Mouse (Mus musculus): ENCODE measurements at regions not wholly inside any gene's neighbourhood (a gene's known extent, or its start where the extent isn't known, plus 50 kb on each side); places are given as distances from the start of the nearest gene placed in this dataset.

- H3K4me3 ChIP-seq (ENCODE audit: control insufficient read depth, insufficient read depth, low read length): no peak overlapping the region
- WGBS: 91% methylated on average over 1 of the region's 1 CpGs
- H3K27ac ChIP-seq (ENCODE audit: control insufficient read depth, insufficient read depth, low read length): no peak overlapping the region
- H3K27me3 ChIP-seq (ENCODE audit: control insufficient read depth, insufficient read depth, low read length): no peaks in the 10 kb centered on the region
- DNase-seq: no peak
- no peaks in the 10 kb centered on the region for H3K36me3 ChIP-seq (ENCODE audit: control insufficient read depth, insufficient read depth, low read length)
- TF ChIP-seq POLR2A (IDR thresholded peaks at IDR 0.05; ENCODE audit: control insufficient read depth, extremely low read depth, insufficient read depth, low read length, poor library complexity) (no peak), CTCF (IDR thresholded peaks at IDR 0.05; ENCODE audit: borderline replicate concordance, control insufficient read depth, extremely low read depth, insufficient read depth, low read length, poor library complexity) (no peak)
- H3K4me1 ChIP-seq (replicated peaks; ENCODE audit: control insufficient read depth, insufficient read depth, low read length): peaks cover 15% of the 10 kb centered on the region
Observed at GRCm38 (mm10) chr5:64486761-64487160, 316.4 kb upstream of the Klf3 start.

GRCm38 (mm10) chr5:64487698-64488398, 315.3 kb upstream of the Klf3 start:
- peak; percentile 62 for DNase-seq
- H3K4me3 ChIP-seq (ENCODE audit: control insufficient read depth, insufficient read depth, low read length): peak overlapping the region; percentile 93
- under 1% methylated on average over 14 of the region's 14 CpGs for WGBS
- H3K36me3 ChIP-seq (ENCODE audit: control insufficient read depth, insufficient read depth, low read length): no peaks in the 10 kb centered on the region
- TF ChIP-seq POLR2A (IDR thresholded peaks at IDR 0.05; ENCODE audit: control insufficient read depth, extremely low read depth, insufficient read depth, low read length, poor library complexity) (0 out of 2 replicates have a peak, but pooled peaks have one; percentile 27), CTCF (IDR thresholded peaks at IDR 0.05; ENCODE audit: borderline replicate concordance, control insufficient read depth, extremely low read depth, insufficient read depth, low read length, poor library complexity) (no peak)
- peak overlapping the region; percentile 100 for H3K27ac ChIP-seq (ENCODE audit: control insufficient read depth, insufficient read depth, low read length)
- no peaks in the 10 kb centered on the region for H3K27me3 ChIP-seq (ENCODE audit: control insufficient read depth, insufficient read depth, low read length)
- H3K4me1 ChIP-seq (replicated peaks; ENCODE audit: control insufficient read depth, insufficient read depth, low read length): peaks cover 15% of the 10 kb centered on the region

GRCm38 (mm10) chr5:64489656-64490444, 313.3 kb upstream of the Klf3 start:
- no peak for DNase-seq
- WGBS: 100% methylated on average over 4 of the region's 4 CpGs
- no peak overlapping the region for H3K4me3 ChIP-seq (ENCODE audit: control insufficient read depth, insufficient read depth, low read length)
- peaks cover 15% of the 10 kb centered on the region for H3K4me1 ChIP-seq (replicated peaks; ENCODE audit: control insufficient read depth, insufficient read depth, low read length)
- H3K36me3 ChIP-seq (ENCODE audit: control insufficient read depth, insufficient read depth, low read length): no peaks in the 10 kb centered on the region
- TF ChIP-seq CTCF (IDR thresholded peaks at IDR 0.05; ENCODE audit: borderline replicate concordance, control insufficient read depth, extremely low read depth, insufficient read depth, low read length, poor library complexity): no peak
- TF ChIP-seq POLR2A (IDR thresholded peaks at IDR 0.05; ENCODE audit: control insufficient read depth, extremely low read depth, insufficient read depth, low read length, poor library complexity): no peak
- no peaks in the 10 kb centered on the region for H3K27me3 ChIP-seq (ENCODE audit: control insufficient read depth, insufficient read depth, low read length)
- no peak overlapping the region for H3K27ac ChIP-seq (ENCODE audit: control insufficient read depth, insufficient read depth, low read length)

- H3K27ac ChIP-seq (ENCODE audit: control insufficient read depth, insufficient read depth, low read length): no peak overlapping the region
- H3K27me3 ChIP-seq (ENCODE audit: control insufficient read depth, insufficient read depth, low read length): no peaks in the 10 kb centered on the region
- no peak for DNase-seq
- 58% methylated on average over 5 of the region's 5 CpGs for WGBS
- no peaks in the 10 kb centered on the region for H3K36me3 ChIP-seq (ENCODE audit: control insufficient read depth, insufficient read depth, low read length)
- peaks cover 15% of the 10 kb centered on the region for H3K4me1 ChIP-seq (replicated peaks; ENCODE audit: control insufficient read depth, insufficient read depth, low read length)
- H3K4me3 ChIP-seq (ENCODE audit: control insufficient read depth, insufficient read depth, low read length): no peak overlapping the region
- TF ChIP-seq POLR2A (IDR thresholded peaks at IDR 0.05; ENCODE audit: control insufficient read depth, extremely low read depth, insufficient read depth, low read length, poor library complexity) (no peak), CTCF (IDR thresholded peaks at IDR 0.05; ENCODE audit: borderline replicate concordance, control insufficient read depth, extremely low read depth, insufficient read depth, low read length, poor library complexity) (no peak)
Observed at GRCm38 (mm10) chr5:64490445-64490950, 312.7 kb upstream of the Klf3 start.

GRCm38 (mm10) chr5:64494429-64494828, 308.8 kb upstream of the Klf3 start:
- Histone ChIP-seq H3K4me3 (ENCODE audit: control insufficient read depth, insufficient read depth, low read length) (no peak overlapping the region), H3K27ac (ENCODE audit: control insufficient read depth, insufficient read depth, low read length) (no peak overlapping the region), H3K27me3 (ENCODE audit: control insufficient read depth, insufficient read depth, low read length) (no peaks in the 10 kb centered on the region), H3K4me1 (replicated peaks; ENCODE audit: control insufficient read depth, insufficient read depth, low read length) (peaks cover 25% of the 10 kb centered on the region), H3K36me3 (ENCODE audit: control insufficient read depth, insufficient read depth, low read length) (no peaks in the 10 kb centered on the region)
- 99% methylated on average over 4 of the region's 4 CpGs for WGBS
- DNase-seq: no peak
- no peak for TF ChIP-seq POLR2A (IDR thresholded peaks at IDR 0.05; ENCODE audit: control insufficient read depth, extremely low read depth, insufficient read depth, low read length, poor library complexity)
- no peak for TF ChIP-seq CTCF (IDR thresholded peaks at IDR 0.05; ENCODE audit: borderline replicate concordance, control insufficient read depth, extremely low read depth, insufficient read depth, low read length, poor library complexity)

- DNase-seq: peak; percentile 74
- WGBS: 12% methylated on average over 4 of the region's 4 CpGs
- Histone ChIP-seq H3K36me3 (ENCODE audit: control insufficient read depth, insufficient read depth, low read length) (no peaks in the 10 kb centered on the region), H3K4me1 (replicated peaks; ENCODE audit: control insufficient read depth, insufficient read depth, low read length) (peaks cover 33% of the 10 kb centered on the region), H3K27ac (ENCODE audit: control insufficient read depth, insufficient read depth, low read length) (peak overlapping the region; percentile 93), H3K4me3 (ENCODE audit: control insufficient read depth, insufficient read depth, low read length) (no peak overlapping the region), H3K27me3 (ENCODE audit: control insufficient read depth, insufficient read depth, low read length) (no peaks in the 10 kb centered on the region)
- no peak for TF ChIP-seq POLR2A (IDR thresholded peaks at IDR 0.05; ENCODE audit: control insufficient read depth, extremely low read depth, insufficient read depth, low read length, poor library complexity)
- TF ChIP-seq CTCF (IDR thresholded peaks at IDR 0.05; ENCODE audit: borderline replicate concordance, control insufficient read depth, extremely low read depth, insufficient read depth, low read length, poor library complexity): no peak
Observed at GRCm38 (mm10) chr5:64496853-64497252, 306.3 kb upstream of the Klf3 start.

Measured in thymus, adult 2 months (tissue).